Mouse (Mus musculus): ENCODE data around the gene Prelid1.

DNA sequence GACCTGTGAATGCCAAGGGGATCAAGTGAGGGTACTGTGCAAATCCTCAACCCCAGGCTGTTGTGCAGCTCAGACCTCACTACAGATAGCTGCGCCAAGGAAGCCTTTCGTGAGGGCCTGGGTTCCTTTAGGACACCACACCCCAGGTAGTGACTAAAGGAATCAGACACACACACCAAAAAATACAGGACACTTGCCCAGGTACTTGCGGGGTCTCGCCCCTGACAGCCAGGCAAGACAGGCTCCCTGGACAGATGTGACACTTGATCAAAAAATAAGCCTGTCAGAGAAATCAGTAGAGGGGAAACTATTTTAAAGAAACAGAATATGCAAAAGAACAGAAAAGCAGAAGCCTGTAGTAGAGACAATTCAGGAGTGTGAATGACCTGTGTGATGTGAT, 8.3 kb downstream of the Prelid1 start:
- TF ChIP-seq CTCF (IDR thresholded peaks at IDR 0.05 in 2 of 3, conservative IDR thresholded peaks at IDR 0.05 in 1 of 3; ENCODE audit: control insufficient read depth in 1 of 3, insufficient read depth in 1 of 3, low read depth in 2 of 3, low read length in 3 of 3, poor library complexity in 1 of 3, severe bottlenecking in 1 of 3) (no peak), ZMIZ1 (IDR thresholded peaks at IDR 0.05; ENCODE audit: low read depth, low read length) (no peak), MEF2A (IDR thresholded peaks at IDR 0.05; ENCODE audit: extremely low read depth, insufficient replicate concordance, low read depth, low read length, poor library complexity, severe bottlenecking) (no peak), HCFC1 (IDR thresholded peaks at IDR 0.05; ENCODE audit: low read depth, low read length) (no peak), UBTF (IDR thresholded peaks at IDR 0.05; ENCODE audit: borderline replicate concordance, insufficient read depth, low read depth, low read length) (no peak), SMC3 (IDR thresholded peaks at IDR 0.05; ENCODE audit: low read depth, low read length) (no peak)

All from MEL (cell line).